In the genomic region with DNA sequence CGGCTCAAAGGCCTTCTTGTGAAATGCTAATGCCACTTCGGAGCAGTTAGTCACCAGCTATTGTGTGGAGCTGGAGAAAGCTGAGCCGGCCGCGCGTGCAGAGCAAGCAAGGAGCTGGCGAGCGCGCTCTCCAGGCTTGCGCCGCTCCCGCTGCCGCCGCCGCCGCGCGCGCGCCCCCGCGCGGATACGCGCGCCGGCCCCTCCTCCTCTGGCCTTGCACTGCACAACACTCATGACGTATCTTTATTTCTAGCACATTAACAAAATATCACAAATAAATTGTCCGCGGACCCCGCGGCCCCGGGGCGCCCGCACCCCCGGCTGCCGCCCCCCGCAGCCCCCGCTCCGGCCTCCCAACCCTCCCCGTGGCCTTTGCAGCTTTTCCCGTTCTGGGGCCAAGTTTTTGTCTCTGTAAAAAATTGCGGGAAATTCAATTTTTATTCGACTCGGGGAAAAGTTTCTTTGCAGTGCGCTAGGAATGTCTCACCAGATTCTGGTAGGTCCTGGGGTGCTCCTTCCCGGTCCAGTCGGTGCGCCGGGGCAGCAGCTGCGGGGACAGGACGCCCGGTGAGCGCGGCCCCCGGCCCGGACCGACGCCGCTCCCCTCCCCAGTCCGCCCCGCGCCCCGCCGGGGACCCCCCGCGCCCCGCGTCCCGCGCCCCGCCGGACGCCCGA, we compare ENCODE assay signal across 7 mouse cellular contexts. TPM values are rescaled to one million over a fixed set of nuclear protein-coding genes. Genes with fewer than 3 reads are reported as not detected.
DNase-seq lines count a peak whose midpoint lies in the region; ATAC-seq lines count a peak whose summit lies in the region.

No protein-coding gene starts in this region.

- peak overlapping the region; percentile 77 for H3K4me2 ChIP-seq in midbrain, embryonic 12.5 days (replicated peaks)

- peak overlapping the region; percentile 94 for H3K4me3 ChIP-seq in embryonic facial prominence, embryonic 10.5 days
- peak overlapping the region; percentile 90 for H3K4me3 ChIP-seq in limb, embryonic 10.5 days
- H3K4me3 ChIP-seq in midbrain, embryonic 12.5 days: peak overlapping the region; percentile 93

- H3K27me3 ChIP-seq in embryonic facial prominence, embryonic 10.5 days (replicated peaks; ENCODE audit: low read depth, poor library complexity, severe bottlenecking): no peaks in the 10 kb centered on the region
- H3K27me3 ChIP-seq in limb, embryonic 10.5 days (ENCODE audit: low read depth, poor library complexity, severe bottlenecking): no peaks in the 10 kb centered on the region
- no peaks in the 10 kb centered on the region for H3K27me3 ChIP-seq in midbrain, embryonic 12.5 days

- H3K9ac ChIP-seq in midbrain, embryonic 12.5 days (replicated peaks): peak overlapping the region; percentile 95

- peaks cover 16% of the 10 kb centered on the region for H3K36me3 ChIP-seq in embryonic facial prominence, embryonic 10.5 days (replicated peaks)
- peaks cover 15% of the 10 kb centered on the region for H3K36me3 ChIP-seq in limb, embryonic 10.5 days
- no peaks in the 10 kb centered on the region for H3K36me3 ChIP-seq in midbrain, embryonic 12.5 days

- no peaks in the 10 kb centered on the region for H3K9me3 ChIP-seq in embryonic facial prominence, embryonic 10.5 days
- H3K9me3 ChIP-seq in limb, embryonic 10.5 days (replicated peaks): no peaks in the 10 kb centered on the region
- H3K9me3 ChIP-seq in midbrain, embryonic 12.5 days: no peaks in the 10 kb centered on the region

- WGBS in embryonic facial prominence, embryonic 10.5 days: 1% methylated on average over 75 of the region's 75 CpGs
- 1% methylated on average over 68 of the region's 75 CpGs for WGBS in limb, embryonic 10.5 days
- WGBS in midbrain, embryonic 12.5 days: under 1% methylated on average over 68 of the region's 75 CpGs

- H3K4me1 ChIP-seq in embryonic facial prominence, embryonic 10.5 days: peaks cover 29% of the 10 kb centered on the region
- H3K4me1 ChIP-seq in limb, embryonic 10.5 days: peaks cover 27% of the 10 kb centered on the region
- H3K4me1 ChIP-seq in midbrain, embryonic 12.5 days: peaks cover 18% of the 10 kb centered on the region

- ATAC-seq in granulocyte monocyte progenitor cell, adult 5-6 weeks (replicated peaks; ENCODE audit: poor library complexity, severe bottlenecking): peak; percentile 48
- peak; percentile 76 for ATAC-seq in midbrain, embryonic 12.5 days (ENCODE audit: low FRiP score, low read depth)

- H3K27ac ChIP-seq in embryonic facial prominence, embryonic 10.5 days (replicated peaks): peak overlapping the region; percentile 99
- peak overlapping the region; percentile 99 for H3K27ac ChIP-seq in limb, embryonic 10.5 days
- H3K27ac ChIP-seq in midbrain, embryonic 12.5 days (replicated peaks): peak overlapping the region; percentile 100

- DNase-seq in adrenal gland, postnatal 14 days: peak; percentile 93
- DNase-seq in embryonic facial prominence, embryonic 10.5 days (ENCODE audit: low spot score): peak; percentile 94
- peak; percentile 93 for DNase-seq in kidney, adult 11 months
- DNase-seq in limb, embryonic 10.5 days (ENCODE audit: low spot score): peak; percentile 89
- peak; percentile 83 for DNase-seq in skeletal muscle tissue, adult 2 months (ENCODE audit: low read depth, low spot score)

RNA-seq across cellular contexts. Expression of a gene that starts 1.0 kb away (rescaled TPM):
- 67.4 and 76.9 TPM in 2 replicates for total RNA-seq in adrenal gland, postnatal 14 days (2021)
- polyA plus RNA-seq in embryonic facial prominence, embryonic 10.5 days (2016; fragmentation: Nextera tagmentation; extraction: Ambion mirVana): 122 and 128 TPM in 2 replicates
- total RNA-seq in granulocyte monocyte progenitor cell, adult 5-6 weeks (2014; fragmentation: Nextera tagmentation): 81.2 and 125 TPM in 2 replicates
- 115 and 142 TPM in 2 replicates for total RNA-seq in granulocyte monocyte progenitor cell, adult 5-6 weeks (2017)
- 113 and 130 TPM in 2 replicates for polyA plus RNA-seq in limb, embryonic 10.5 days (2016; fragmentation: Nextera tagmentation; extraction: Ambion mirVana)
- polyA plus RNA-seq in midbrain, embryonic 12.5 days (2016; fragmentation: Nextera tagmentation; extraction: Ambion mirVana): 153 and 167 TPM in 2 replicates

Comparison
In these comparisons a context has a peak if more than half of its experiments do, and no peak if none do; other contexts are left out.
1. Peak in every context shown above with its lines: DNase-seq, ATAC-seq, H3K4me3 ChIP-seq and H3K27ac ChIP-seq.